31 mouse cellular contexts compared by ENCODE assay signal in genomic region chr3:82030008-82030748, GRCm38 (mm10). TPM values are rescaled to one million over a fixed set of nuclear protein-coding genes. Genes with fewer than 3 reads are reported as not detected.
DNase-seq lines count a peak whose midpoint lies in the region; ATAC-seq and TF ChIP-seq lines count a peak whose summit lies in the region.
"Had no signal": no experiment of that assay in that cellular context is flagged by ENCODE, and none has a peak within 500 bp of the region (broad histone marks: within the 10 kb centered on the region; RNA-seq: fewer than 3 reads in every experiment).

No protein-coding gene starts in this region.

- no peaks in the 10 kb centered on the region for H3K27me3 ChIP-seq in G1E (ENCODE audit: insufficient read depth, low read length)
- H3K27me3 ChIP-seq in midbrain, embryonic 10.5 days (ENCODE audit: low read depth, poor library complexity, severe bottlenecking), result no peaks in the 10 kb centered on the region
- H3K27me3 ChIP-seq: hindbrain, embryonic 12.5 days; limb, embryonic 15.5 days; midbrain, embryonic 15.5 days; neural tube, embryonic 15.5 days; stomach, embryonic 15.5 days had no signal

- 73% methylated on average over 1 of the region's 1 CpGs for WGBS in midbrain, embryonic 10.5 days

- H3K4me1 ChIP-seq in G1E (ENCODE audit: insufficient read depth, low read depth, low read length), result no peaks in the 10 kb centered on the region
- H3K4me1 ChIP-seq in midbrain, embryonic 10.5 days, result no peaks in the 10 kb centered on the region
- H3K4me1 ChIP-seq: hindbrain, embryonic 12.5 days; limb, embryonic 10.5 days; limb, embryonic 15.5 days; midbrain, embryonic 15.5 days; neural tube, embryonic 15.5 days; stomach, embryonic 15.5 days had no signal

- no peaks in the 10 kb centered on the region for H3K36me3 ChIP-seq in G1E (replicated peaks)
- H3K36me3 ChIP-seq in midbrain, embryonic 10.5 days, result no peaks in the 10 kb centered on the region
- H3K36me3 ChIP-seq: hindbrain, embryonic 12.5 days; limb, embryonic 10.5 days; limb, embryonic 15.5 days; midbrain, embryonic 15.5 days had no signal

- H3K27ac ChIP-seq in midbrain, embryonic 10.5 days (replicated peaks), result no peak overlapping the region
- H3K27ac ChIP-seq: hindbrain, embryonic 12.5 days; limb, embryonic 10.5 days; limb, embryonic 15.5 days; midbrain, embryonic 15.5 days; neural tube, embryonic 15.5 days; stomach, embryonic 15.5 days had no signal

- DNase-seq in A20 (ENCODE audit: low read depth, low spot score) (peak; percentile 81), G1E (ENCODE audit: low spot score) (no peak)
- peak; percentile 60 for DNase-seq in gonadal fat pad, adult 2 months (ENCODE audit: low read depth)
- no peak for DNase-seq in adrenal gland, postnatal 14 days
- DNase-seq in midbrain, embryonic 10.5 days (ENCODE audit: low spot score), result no peak
- DNase-seq in layer of hippocampus, adult 9-10 months (ENCODE audit: low spot score), result no peak
- DNase-seq: adrenal gland, adult 2 months; cerebellum, adult 2 months; cerebellum, postnatal 25 days; kidney, adult 9 months; kidney, postnatal 10 days; layer of hippocampus, adult 9-11 months; lung, postnatal 4 days; right cerebral cortex, adult 18-20 months had no signal

- TF ChIP-seq CTCF in G1E (IDR thresholded peaks at IDR 0.05; ENCODE audit: low read depth, low read length), result no peak

- no peaks in the 10 kb centered on the region for H3K9me3 ChIP-seq in G1E (replicated peaks)
- H3K9me3 ChIP-seq in midbrain, embryonic 10.5 days (replicated peaks), result no peaks in the 10 kb centered on the region
- H3K9me3 ChIP-seq: hindbrain, embryonic 12.5 days; limb, embryonic 10.5 days; limb, embryonic 15.5 days; midbrain, embryonic 15.5 days; neural tube, embryonic 15.5 days; stomach, embryonic 15.5 days had no signal

- H3K4me3 ChIP-seq in G1E (ENCODE audit: low read depth, low read length), result no peak overlapping the region
- no peak overlapping the region for H3K4me3 ChIP-seq in midbrain, embryonic 10.5 days
- H3K4me3 ChIP-seq: hindbrain, embryonic 12.5 days; limb, embryonic 10.5 days; limb, embryonic 15.5 days; midbrain, embryonic 15.5 days; neural tube, embryonic 15.5 days; stomach, embryonic 15.5 days had no signal

- ATAC-seq in G1E (ENCODE audit: extremely low read depth, insufficient number of reproducible peaks, low FRiP score, poor library complexity, severe bottlenecking), result 0 out of 2 replicates have a peak, but pooled peaks have one; percentile 22
- peak; percentile 64 for ATAC-seq in neutrophil, adult 5-6 weeks (ENCODE audit: extremely low read depth, insufficient number of reproducible peaks, low FRiP score, poor library complexity, severe bottlenecking)

RNA-seq across cellular contexts. Expression of gene Gucy1b1, which starts 44.3 kb away (rescaled TPM):
- total RNA-seq in G1E (2014; fragmentation: Nextera tagmentation) (not detected in 2 replicates), G1E (2017) (0.22 TPM in 1 of 2 replicates, not detected in the other)
- polyA plus RNA-seq in G1E (2012), result not detected in 2 replicates
- polyA plus RNA-seq in gonadal fat pad, adult 2 months (2012; rRNA removed), result 4.8 and 6.1 TPM in 2 replicates
- 3.3 and 4.1 TPM in 2 replicates for total RNA-seq in neutrophil, adult 5-6 weeks (2017)
- total RNA-seq in adrenal gland, postnatal 14 days (2021), result 12.5 and 13.7 TPM in 2 replicates
- polyA plus RNA-seq in midbrain, embryonic 10.5 days (2016; fragmentation: Nextera tagmentation; extraction: Ambion mirVana), result 5.6 and 6.8 TPM in 2 replicates

RNA-seq across cellular contexts. Expression of gene Asic5, which starts 48.1 kb away (rescaled TPM):
- total RNA-seq in G1E (2014; fragmentation: Nextera tagmentation) (not detected in 2 replicates), G1E (2017) (not detected in 2 replicates)
- polyA plus RNA-seq in G1E (2012), result not detected in 2 replicates
- polyA plus RNA-seq in gonadal fat pad, adult 2 months (2012; rRNA removed), result 0.08 TPM in 1 of 2 replicates, not detected in the other
- not detected in 2 replicates for total RNA-seq in neutrophil, adult 5-6 weeks (2017)
- 2.0 TPM in 1 of 2 replicates, not detected in the other for total RNA-seq in adrenal gland, postnatal 14 days (2021)
- not detected in 2 replicates for polyA plus RNA-seq in midbrain, embryonic 10.5 days (2016; fragmentation: Nextera tagmentation; extraction: Ambion mirVana)
- total RNA-seq: adrenal gland, adult 2 months; gastrocnemius, adult 18-20 months; gastrocnemius, postnatal 4 days; heart, postnatal 25 days; left cerebral cortex, postnatal 10 days had no signal
- polyA plus RNA-seq: activated CD4-positive, CD25-positive, alpha-beta regulatory T cell, adult 4 months; adrenal gland, adult 2 months; cerebellum, adult 2 months; embryonic facial prominence, embryonic 11.5 days; forebrain, embryonic 14.5 days; heart, embryonic 14.5 days; hindbrain, embryonic 12.5 days; limb, embryonic 10.5 days; limb, embryonic 15.5 days; midbrain, embryonic 15.5 days; neural tube, embryonic 15.5 days; stomach, embryonic 15.5 days; urinary bladder, adult 2 months had no signal

RNA-seq across cellular contexts. Expression of gene Tdo2, which starts 54.2 kb away (rescaled TPM):
- total RNA-seq in G1E (2014; fragmentation: Nextera tagmentation), result not detected in 2 replicates
- not detected in 2 replicates for total RNA-seq in G1E (2017)
- not detected in 2 replicates for polyA plus RNA-seq in G1E (2012)
- 0.92 and 1.6 TPM in 2 replicates for polyA plus RNA-seq in gonadal fat pad, adult 2 months (2012; rRNA removed)
- total RNA-seq in neutrophil, adult 5-6 weeks (2017), result not detected in 2 replicates
- 5.4 and 103 TPM in 2 replicates for total RNA-seq in adrenal gland, postnatal 14 days (2021)
- polyA plus RNA-seq in midbrain, embryonic 10.5 days (2016; fragmentation: Nextera tagmentation; extraction: Ambion mirVana), result not detected in 2 replicates
- total RNA-seq: heart, postnatal 25 days had no signal
- polyA plus RNA-seq: hindbrain, embryonic 12.5 days; midbrain, embryonic 15.5 days; small intestine, adult 2 months had no signal

Comparison
In these comparisons a context has a peak if more than half of its experiments do, and no peak if none do; other contexts are left out.
1. DNase-seq: peak in A20 (single experiment) and gonadal fat pad, adult 2 months (single experiment); none in G1E (single experiment), adrenal gland, postnatal 14 days (single experiment), midbrain, embryonic 10.5 days (single experiment) and layer of hippocampus, adult 9-10 months (single experiment).